ENCODE assay signal across 8 mouse cellular contexts in the genomic region with DNA sequence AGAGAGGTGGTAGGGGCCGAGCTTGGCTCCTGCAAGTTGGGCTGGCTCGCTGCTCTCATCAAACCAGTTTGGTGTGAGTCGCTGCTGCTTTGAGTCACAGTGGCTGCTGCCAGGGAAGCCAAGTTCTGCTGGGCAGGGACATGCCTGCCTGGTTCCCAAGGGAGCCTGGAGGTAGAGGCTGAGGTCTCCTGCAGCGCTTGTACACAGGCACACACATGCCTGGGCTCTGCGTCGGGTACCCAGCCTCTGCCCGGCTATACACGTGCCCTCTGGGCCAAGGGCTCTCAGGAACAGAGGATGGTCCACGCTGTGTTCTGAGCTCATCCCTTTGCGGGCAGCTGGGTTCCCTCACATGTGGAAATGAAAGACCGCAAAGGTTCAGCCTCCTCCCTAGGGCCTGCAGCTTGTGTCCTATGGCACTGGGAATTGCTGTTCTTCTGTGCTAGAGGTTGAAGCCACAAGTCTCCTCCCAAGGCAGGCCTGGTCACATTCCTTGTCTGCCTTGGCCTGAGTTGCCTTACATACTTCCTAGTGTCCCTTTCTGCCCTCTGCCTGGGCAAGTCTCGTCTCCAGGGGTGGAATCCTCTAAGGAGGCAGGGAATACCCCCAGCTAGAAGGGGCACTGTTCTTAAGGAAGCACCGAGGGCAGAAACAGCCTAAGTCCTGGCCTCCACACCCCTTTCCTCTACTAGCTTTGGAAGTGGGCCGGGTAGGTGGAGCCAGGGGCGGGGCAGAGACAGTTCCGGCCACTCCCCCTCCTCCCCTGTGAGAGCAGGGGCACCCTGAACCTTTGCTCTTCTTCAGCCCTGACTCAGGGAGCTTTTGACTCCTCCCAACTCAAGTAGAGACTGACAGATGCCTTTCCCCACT. TPM values are rescaled to one million over a fixed set of nuclear protein-coding genes. Genes with fewer than 3 reads are reported as not detected.
DNase-seq lines count a peak whose midpoint lies in the region; ATAC-seq and TF ChIP-seq lines count a peak whose summit lies in the region.

No protein-coding gene starts in this region.

- H3K27me3 ChIP-seq in neural tube, embryonic 12.5 days (replicated peaks), result peaks cover 61% of the 10 kb centered on the region
- peaks cover 38% of the 10 kb centered on the region for H3K27me3 ChIP-seq in limb, embryonic 14.5 days (ENCODE audit: control insufficient read depth, insufficient read depth, low read length)
- H3K27me3 ChIP-seq in neural tube, embryonic 13.5 days, result peaks cover 68% of the 10 kb centered on the region

- no peak for DNase-seq in neural tube, embryonic 10.5 days (ENCODE audit: extremely low spot score, low spot score)
- peak; percentile 69 for DNase-seq in embryo, embryonic 10 days (ENCODE audit: low spot score)
- DNase-seq in heart, postnatal 14 days, result peak; percentile 54 to 73
- peak; percentile 33 for DNase-seq in limb, embryonic 14.5 days (ENCODE audit: low spot score)
- no peak for DNase-seq in cerebellum, postnatal 25 days
- DNase-seq in frontal cortex, adult 2 months (ENCODE audit: extremely low spot score in 1 of 2, low spot score in 1 of 2), result no peak

- peaks cover 13% of the 10 kb centered on the region for H3K4me1 ChIP-seq in neural tube, embryonic 12.5 days
- peaks cover 15% of the 10 kb centered on the region for H3K4me1 ChIP-seq in limb, embryonic 14.5 days (ENCODE audit: control insufficient read depth, insufficient read depth, low read length)
- peaks cover 32% of the 10 kb centered on the region for H3K4me1 ChIP-seq in neural tube, embryonic 13.5 days (replicated peaks)

- 0 out of 2 replicates have a peak overlapping the region, but pooled peaks have one; percentile 10 for H3K4me2 ChIP-seq in neural tube, embryonic 12.5 days (replicated peaks)
- no peak overlapping the region for H3K4me2 ChIP-seq in limb, embryonic 14.5 days (replicated peaks; ENCODE audit: low read depth, low read length, severe bottlenecking)
- no peak overlapping the region for H3K4me2 ChIP-seq in neural tube, embryonic 13.5 days

- no peaks in the 10 kb centered on the region for H3K9me3 ChIP-seq in neural tube, embryonic 12.5 days
- H3K9me3 ChIP-seq in limb, embryonic 14.5 days (ENCODE audit: control insufficient read depth, low read length), result no peaks in the 10 kb centered on the region
- no peaks in the 10 kb centered on the region for H3K9me3 ChIP-seq in neural tube, embryonic 13.5 days

- H3K9ac ChIP-seq in neural tube, embryonic 12.5 days, result no peak overlapping the region
- H3K9ac ChIP-seq in limb, embryonic 14.5 days (ENCODE audit: low read depth, low read length, severe bottlenecking), result no peak overlapping the region
- H3K9ac ChIP-seq in neural tube, embryonic 13.5 days, result no peak overlapping the region

- H3K4me3 ChIP-seq in neural tube, embryonic 12.5 days, result no peak overlapping the region
- no peak overlapping the region for H3K4me3 ChIP-seq in limb, embryonic 14.5 days (replicated peaks; ENCODE audit: low read length)
- no peak overlapping the region for H3K4me3 ChIP-seq in neural tube, embryonic 13.5 days

- intact Hi-C loops in heart, postnatal 14 days (cut with DNase I), result no loop called here

- 35% methylated on average over 16 of the region's 16 CpGs for WGBS in neural tube, embryonic 12.5 days
- 40% methylated on average over 15 of the region's 16 CpGs for WGBS in limb, embryonic 14.5 days
- WGBS in neural tube, embryonic 13.5 days, result 33% methylated on average over 16 of the region's 16 CpGs

- no peak for TF ChIP-seq POLR2A in limb, embryonic 14.5 days (IDR thresholded peaks at IDR 0.05; ENCODE audit: borderline replicate concordance, extremely low read depth, insufficient read depth, insufficient read length)

- ATAC-seq in neural tube, embryonic 12.5 days (ENCODE audit: low FRiP score, low read depth), result no peak
- ATAC-seq in limb, embryonic 14.5 days (ENCODE audit: low FRiP score, low read depth), result no peak
- 0 out of 2 replicates have a peak, but pooled peaks have one; percentile 11 for ATAC-seq in neural tube, embryonic 13.5 days (ENCODE audit: low read depth)

- no peaks in the 10 kb centered on the region for H3K36me3 ChIP-seq in neural tube, embryonic 12.5 days
- no peaks in the 10 kb centered on the region for H3K36me3 ChIP-seq in limb, embryonic 14.5 days (ENCODE audit: control insufficient read depth, insufficient read depth, low read length)
- H3K36me3 ChIP-seq in neural tube, embryonic 13.5 days, result no peaks in the 10 kb centered on the region

- no peak overlapping the region for H3K27ac ChIP-seq in neural tube, embryonic 12.5 days
- no peak overlapping the region for H3K27ac ChIP-seq in limb, embryonic 14.5 days (replicated peaks; ENCODE audit: low read depth, low read length)
- H3K27ac ChIP-seq in neural tube, embryonic 13.5 days (replicated peaks), result no peak overlapping the region

RNA-seq across cellular contexts. Expression of a gene that starts 2.8 kb away (rescaled TPM):
- 0.09 and 0.15 TPM in 2 replicates for polyA plus RNA-seq in neural tube, embryonic 12.5 days (2016; fragmentation: Nextera tagmentation; extraction: Ambion mirVana)
- not detected for total RNA-seq in heart, postnatal 14 days (2021)
- polyA plus RNA-seq in limb, embryonic 14.5 days (2012; rRNA removed), result 1.2 and 1.3 TPM in 2 replicates
- 1.6 and 1.8 TPM in 2 replicates for polyA plus RNA-seq in limb, embryonic 14.5 days (2014; fragmentation: Nextera tagmentation; extraction: Ambion mirVana)
- polyA plus RNA-seq in neural tube, embryonic 13.5 days (2015; fragmentation: Nextera tagmentation; extraction: Ambion mirVana), result 0.23 TPM in 1 of 2 replicates, not detected in the other
- polyA plus RNA-seq in frontal cortex, adult 2 months (2012; rRNA removed), result 0.04 and 0.13 TPM in 2 replicates

RNA-seq across cellular contexts. Expression of a gene that starts 28.7 kb away (rescaled TPM):
- 22.7 and 23.3 TPM in 2 replicates for polyA plus RNA-seq in neural tube, embryonic 12.5 days (2016; fragmentation: Nextera tagmentation; extraction: Ambion mirVana)
- total RNA-seq in heart, postnatal 14 days (2021), result 10 to 100 TPM; 63.4 to 70.7 TPM
- polyA plus RNA-seq in limb, embryonic 14.5 days (2012; rRNA removed), result 88.8 and 106 TPM in 2 replicates
- 85.6 and 87.8 TPM in 2 replicates for polyA plus RNA-seq in limb, embryonic 14.5 days (2014; fragmentation: Nextera tagmentation; extraction: Ambion mirVana)
- 17.5 and 21.5 TPM in 2 replicates for polyA plus RNA-seq in neural tube, embryonic 13.5 days (2015; fragmentation: Nextera tagmentation; extraction: Ambion mirVana)
- 16.4 and 18.7 TPM in 2 replicates for polyA plus RNA-seq in frontal cortex, adult 2 months (2012; rRNA removed)

RNA-seq across cellular contexts. Expression of a gene that starts 57.4 kb away (rescaled TPM):
- 0.13 and 0.47 TPM in 2 replicates for polyA plus RNA-seq in neural tube, embryonic 12.5 days (2016; fragmentation: Nextera tagmentation; extraction: Ambion mirVana)
- 1 to 10 TPM in 1 of 2 experiments, under 1 TPM in 1; 1.00 to 1.1 TPM for total RNA-seq in heart, postnatal 14 days (2021)
- 2.5 and 2.9 TPM in 2 replicates for polyA plus RNA-seq in limb, embryonic 14.5 days (2012; rRNA removed)
- 1.8 and 1.9 TPM in 2 replicates for polyA plus RNA-seq in limb, embryonic 14.5 days (2014; fragmentation: Nextera tagmentation; extraction: Ambion mirVana)
- 0.36 and 0.63 TPM in 2 replicates for polyA plus RNA-seq in neural tube, embryonic 13.5 days (2015; fragmentation: Nextera tagmentation; extraction: Ambion mirVana)
- polyA plus RNA-seq in frontal cortex, adult 2 months (2012; rRNA removed), result 1.6 and 1.7 TPM in 2 replicates

Comparison
In these comparisons a context has a peak if more than half of its experiments do, and no peak if none do; other contexts are left out.
1. DNase-seq: peak in embryo, embryonic 10 days (single experiment), heart, postnatal 14 days (2 of 2) and limb, embryonic 14.5 days (single experiment); none in neural tube, embryonic 10.5 days (single experiment), cerebellum, postnatal 25 days (0 of 2) and frontal cortex, adult 2 months (0 of 2).